Mouse (Mus musculus) kidney, postnatal 36 days (tissue): ENCODE measurements at regions not wholly inside any gene's neighbourhood (a gene's known extent, or its start where the extent isn't known, plus 50 kb on each side); places are given as distances from the start of the nearest gene placed in this dataset.

Experiments
- DNase-seq, 2 experiments: peaks; one replicate each; pipeline ENCODE4 v3.0.0; 2021 to 2022; ENCODE audit warnings: mixed read lengths in 2 of 2

DNA sequence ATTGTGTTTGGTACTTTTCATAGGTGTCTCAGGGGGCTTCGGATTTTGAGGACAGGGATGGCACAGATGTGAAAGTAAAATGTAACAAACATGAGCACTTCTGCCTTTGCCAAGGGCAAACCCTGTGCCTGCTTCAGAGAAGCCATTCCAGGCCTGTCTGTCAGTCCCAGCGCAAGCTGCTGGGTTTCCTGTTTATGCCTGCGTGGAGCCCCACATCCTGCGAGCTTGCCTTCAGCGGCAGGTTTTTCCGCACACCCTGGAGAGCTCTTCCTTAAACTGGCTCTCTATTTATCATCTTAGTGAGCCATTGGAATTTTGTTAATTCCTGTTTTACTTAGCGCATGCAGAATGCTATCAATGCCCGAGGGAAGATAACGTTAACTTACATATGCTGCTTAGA, 159.5 kb downstream of the Zfp281 start:
- DNase-seq: peak; percentile 18 to 40

DNA sequence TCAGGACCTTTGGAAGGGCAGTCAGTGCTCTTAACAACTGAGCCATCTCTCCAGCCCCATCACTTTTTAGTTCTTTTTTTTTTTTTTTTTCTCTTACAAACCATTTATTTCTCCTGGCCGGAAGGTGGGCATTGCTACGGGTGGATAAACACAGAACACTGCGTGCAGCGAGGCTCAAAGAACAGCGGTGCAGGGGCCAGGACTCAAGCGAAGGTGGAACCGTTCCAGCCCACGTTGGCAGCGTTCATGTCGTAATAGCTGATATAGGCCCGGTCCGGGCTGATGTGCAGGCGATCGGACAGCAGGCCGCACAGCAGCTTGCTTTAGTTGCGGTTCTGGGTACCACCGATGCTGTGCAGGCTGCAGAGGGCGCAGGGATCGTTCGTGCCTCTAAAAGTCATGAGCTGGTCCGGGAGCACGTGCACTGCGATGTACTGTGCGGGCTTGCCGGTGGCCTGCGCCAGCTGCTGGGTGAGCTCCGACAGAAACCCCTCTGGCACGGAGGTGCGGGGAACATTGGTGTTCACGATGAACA, 164.3 kb downstream of the Zfp281 start:
- peak; percentile 18 to 69 for DNase-seq

DNA sequence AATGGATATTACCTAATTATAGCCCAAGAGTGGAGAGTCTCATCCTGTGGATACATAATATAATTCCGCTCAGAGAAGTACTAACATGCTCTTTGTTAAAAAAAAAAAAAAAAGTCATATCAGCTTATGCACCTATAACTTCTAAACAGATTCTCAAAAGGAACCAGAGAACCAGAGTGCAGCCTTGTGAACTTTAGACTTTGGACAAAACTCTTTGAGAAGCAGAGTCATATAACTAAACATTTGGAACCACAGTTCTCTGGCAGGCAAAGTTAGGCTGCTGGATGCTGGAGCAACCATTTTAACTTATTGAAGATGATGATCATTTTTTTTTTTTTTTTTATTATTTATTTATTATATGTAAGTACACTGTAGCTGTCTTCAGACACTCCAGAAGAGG, 166.9 kb downstream of the Zfp281 start:
- peak in 1 of 2 experiments; percentile 18 for DNase-seq
